Mouse (Mus musculus) embryonic facial prominence, embryonic 11.5 days (tissue): ENCODE results near the gene Pex10. TPM values are rescaled to one million over a fixed set of nuclear protein-coding genes. Genes with fewer than 3 reads are reported as not detected.

Experiments used
- ATAC-seq: fragments of 200-750 bp; cut with Nextera tagmentation; replicated peaks from 2 replicates; pipeline ENCODE4 v1.8.0; 2017; ENCODE audit warnings: low read depth; ENCODE audit not compliant: insufficient number of reproducible peaks, low FRiP score, low TSS enrichment
- DNase-seq: peaks from one replicate; pipeline ENCODE4 v3.0.0-alpha.2; 2015; ENCODE audit warnings: low spot score
- H3K27ac ChIP-seq: fragments of 300-500 bp; sonication (generic); replicated peaks from 2 replicates; pipeline ENCODE4 v1.5.1; 2014; ENCODE audit warnings: mild to moderate bottlenecking, low read depth, low read length, control low read depth
- H3K27me3 ChIP-seq: fragments of 300-500 bp; sonication (generic); 2 replicates; pipeline ENCODE4 v1.6.1; 2014; ENCODE audit warnings: mild to moderate bottlenecking, low read length, moderate library complexity, mixed read lengths; ENCODE audit not compliant: control insufficient read depth, insufficient read depth
- H3K36me3 ChIP-seq: fragments of 300-500 bp; sonication (generic); replicated peaks from 2 replicates; pipeline ENCODE4 v1.6.1; 2014; ENCODE audit warnings: low read depth, mild to moderate bottlenecking, low read length, moderate library complexity, mixed read lengths; ENCODE audit not compliant: control insufficient read depth, insufficient read depth
- H3K4me1 ChIP-seq: fragments of 300-500 bp; sonication (generic); 2 replicates; pipeline ENCODE4 v1.6.1; 2014; ENCODE audit warnings: low read length, mixed read lengths; ENCODE audit not compliant: control insufficient read depth, insufficient read depth
- H3K4me2 ChIP-seq: fragments of 300-500 bp; sonication (generic); 2 replicates; pipeline ENCODE4 v1.6.1; 2014; ENCODE audit warnings: low read depth, mild to moderate bottlenecking, control low read depth, low read length, moderate library complexity
- H3K4me3 ChIP-seq: fragments of 300-500 bp; sonication (generic); 2 replicates; pipeline ENCODE4 v1.5.1; 2014; ENCODE audit warnings: low read depth, low read length, control low read depth
- H3K9ac ChIP-seq: fragments of 300-500 bp; sonication (generic); replicated peaks from 2 replicates; pipeline ENCODE4 v1.6.1; 2014; ENCODE audit warnings: mild to moderate bottlenecking, control low read depth, low read length
- H3K9me3 ChIP-seq: fragments of 300-500 bp; sonication (generic); replicated peaks from 2 replicates; pipeline ENCODE4 v1.6.1; 2016; ENCODE audit warnings: mild to moderate bottlenecking, low read length, inconsistent platforms, mixed read lengths; ENCODE audit not compliant: control insufficient read depth
- WGBS: fragments of 180-500 bp; shearing (Covaris S2); extraction: QIAGEN DNeasy Blood & Tissue Kit; methylation state at CpG from one replicate; pipeline ENCODE4 v1.1.7; 2014; 5-methylcytosine and 5-hydroxymethylcytosine counted together
- polyA plus RNA-seq: library from polyadenylated mRNA; unstranded; fragments of >200 nt; fragmentation: Nextera tagmentation; extraction: Ambion mirVana; gene quantifications from 2 replicates; pipeline ENCODE4 v1.2.1, GENCODE M21; 2014

Pex10 gene
- 7.3 and 7.4 TPM in 2 replicates for polyA plus RNA-seq

GRCm38 (mm10) chr4:155066834-155067522, at the start of gene Pex10:
Gene Pex10 (plus strand): TSS chr4:155067016.
- Histone ChIP-seq H3K9me3 (no peaks in the 10 kb centered on the region), H3K36me3 (peaks cover 7% of the 10 kb centered on the region), H3K9ac (peak within 1 kb of the TSS; percentile 77), H3K4me2 (peak within 1 kb of the TSS; percentile 58), H3K27me3 (no peaks in the 10 kb centered on the region), H3K4me1 (peaks cover 3% of the 10 kb centered on the region; the same call in 1 of the 2 replicates), H3K4me3 (peak within 1 kb of the TSS; percentile 65), H3K27ac (0 out of 2 replicates have a peak within 1 kb of the TSS, but pooled peaks have one; percentile 1)
- peak; percentile 78 for ATAC-seq
- DNase-seq, result peak; percentile 99
- WGBS, result 1% methylated on average over 48 of the region's 48 CpGs

GRCm38 (mm10) chr4:155017253-155017878, 49.5 kb upstream of the Pex10 start:
- Histone ChIP-seq H3K4me2 (no peak overlapping the region), H3K4me1 (peaks cover 5% of the 10 kb centered on the region), H3K4me3 (no peak overlapping the region), H3K36me3 (no peaks in the 10 kb centered on the region), H3K27me3 (no peaks in the 10 kb centered on the region), H3K9me3 (no peaks in the 10 kb centered on the region), H3K27ac (no peak overlapping the region), H3K9ac (no peak overlapping the region)
- ATAC-seq, result no peak
- WGBS, result 69% methylated on average over 11 of the region's 11 CpGs
- no peak for DNase-seq

GRCm38 (mm10) chr4:155018066-155018465, 48.8 kb upstream of the Pex10 start:
- 72% methylated on average over 8 of the region's 8 CpGs for whole genome bisulfite sequencing
- H3K4me3 ChIP-seq, result no peak overlapping the region

GRCm38 (mm10) chr4:155018601-155019335, 48.0 kb upstream of the Pex10 start:
- Histone ChIP-seq H3K4me2 (peak overlapping the region; percentile 23; the same call in 1 of the 2 replicates), H3K36me3 (no peaks in the 10 kb centered on the region), H3K27me3 (no peaks in the 10 kb centered on the region), H3K4me3 (no peak overlapping the region), H3K9me3 (no peaks in the 10 kb centered on the region), H3K27ac (no peak overlapping the region), H3K9ac (no peak overlapping the region), H3K4me1 (peaks cover 5% of the 10 kb centered on the region)
- peak; percentile 85 for DNase-seq
- WGBS, result 4% methylated on average over 15 of the region's 15 CpGs
- peak; percentile 44; the same call in 1 of the 2 replicates for ATAC-seq

More at GRCm38 (mm10) chr4:155018066-155018465, 48.8 kb upstream of the Pex10 start:
- no peak for ATAC-seq
- no peak for DNase-seq
- Histone ChIP-seq H3K27me3 (no peaks in the 10 kb centered on the region), H3K9me3 (no peaks in the 10 kb centered on the region), H3K27ac (no peak overlapping the region), H3K9ac (no peak overlapping the region), H3K4me2 (no peak overlapping the region), H3K36me3 (no peaks in the 10 kb centered on the region), H3K4me1 (peaks cover 5% of the 10 kb centered on the region)

- ATAC-seq, result 0 out of 2 replicates have a peak, but pooled peaks have one; percentile 19
- H3K27ac ChIP-seq, result no peak overlapping the region
- H3K4me3 ChIP-seq, result no peak overlapping the region
- no peak overlapping the region for H3K9ac ChIP-seq
- 2% methylated on average over 10 of the region's 10 CpGs for WGBS
- peaks cover 5% of the 10 kb centered on the region for H3K4me1 ChIP-seq
- H3K4me2 ChIP-seq, result peak overlapping the region; percentile 23; the same call in 1 of the 2 replicates
- H3K9me3 ChIP-seq, result no peaks in the 10 kb centered on the region
- peak; percentile 72 for DNase-seq
- H3K36me3 ChIP-seq, result no peaks in the 10 kb centered on the region
- H3K27me3 ChIP-seq, result no peaks in the 10 kb centered on the region
These were observed 47.4 kb upstream of the Pex10 start for GRCm38 (mm10) chr4:155019336-155019847.

GRCm38 (mm10) chr4:155020141-155020540, 46.7 kb upstream of the Pex10 start:
- H3K4me3 ChIP-seq, result no peak overlapping the region
- no peak overlapping the region for H3K27ac ChIP-seq
- H3K27me3 ChIP-seq, result no peaks in the 10 kb centered on the region
- 59% methylated on average over 1 of the region's 1 CpGs for WGBS
- H3K4me1 ChIP-seq, result peaks cover 5% of the 10 kb centered on the region
- DNase-seq (no peak), ATAC-seq (no peak)
- H3K9ac ChIP-seq, result no peak overlapping the region
- H3K9me3 ChIP-seq, result no peaks in the 10 kb centered on the region
- H3K4me2 ChIP-seq, result no peak overlapping the region
- no peaks in the 10 kb centered on the region for H3K36me3 ChIP-seq

GRCm38 (mm10) chr4:155020813-155021212, 46.0 kb upstream of the Pex10 start:
- Histone ChIP-seq H3K4me2 (no peak overlapping the region), H3K9ac (no peak overlapping the region), H3K27ac (no peak overlapping the region), H3K4me1 (peaks cover 5% of the 10 kb centered on the region), H3K27me3 (no peaks in the 10 kb centered on the region), H3K9me3 (no peaks in the 10 kb centered on the region), H3K36me3 (no peaks in the 10 kb centered on the region), H3K4me3 (no peak overlapping the region)
- no peak for DNase-seq
- ATAC-seq, result no peak
- WGBS, result 73% methylated on average over 9 of the region's 9 CpGs
